Mouse (Mus musculus): ENCODE data around the gene Pak4.

GRCm38 (mm10) chr7:28573236-28573635, 24.7 kb downstream of the Pak4 start:
- TF ChIP-seq CTCF (IDR thresholded peaks at IDR 0.05; ENCODE audit: borderline replicate concordance, insufficient read depth, low read length) (no peak), POLR2A (IDR thresholded peaks at IDR 0.05; ENCODE audit: low read depth, low read length) (no peak)
